Mouse (Mus musculus) midbrain, embryonic 13.5 days (tissue): ENCODE measurements around the gene Adamts5. TPM values are rescaled to one million over a fixed set of nuclear protein-coding genes. Genes with fewer than 3 reads are reported as not detected.
A peak's percentile ranks its signal among the peaks of the same experiment; 100 is the strongest.

Source experiments
- ATAC-seq: fragments of 200-750 bp; cut with Nextera tagmentation; 2 replicates; pipeline ENCODE4 v1.8.0; 2017; ENCODE audit warnings: mild to moderate bottlenecking, moderate TSS enrichment, moderate library complexity
- H3K27ac ChIP-seq: fragments of 300-500 bp; sonication (generic); 2 replicates; pipeline ENCODE4 v1.5.1; 2015; ENCODE audit warnings: inconsistent platforms, mild to moderate bottlenecking, moderate library complexity
- H3K27me3 ChIP-seq: fragments of 300-500 bp; sonication (generic); 2 replicates; pipeline ENCODE4 v1.6.1; 2015; ENCODE audit warnings: mild to moderate bottlenecking, inconsistent platforms
- H3K36me3 ChIP-seq: fragments of 300-500 bp; sonication (generic); 2 replicates; pipeline ENCODE4 v1.6.1; 2015; ENCODE audit warnings: mild to moderate bottlenecking, inconsistent platforms
- H3K4me1 ChIP-seq: fragments of 300-500 bp; sonication (generic); replicated peaks from 2 replicates; pipeline ENCODE4 v1.6.1; 2015; ENCODE audit warnings: inconsistent platforms
- H3K4me2 ChIP-seq: fragments of 300-500 bp; sonication (generic); replicated peaks from 2 replicates; pipeline ENCODE4 v1.6.1; 2015; ENCODE audit warnings: moderate library complexity, mild to moderate bottlenecking, inconsistent platforms
- H3K4me3 ChIP-seq: fragments of 300-500 bp; sonication (generic); replicated peaks from 2 replicates; pipeline ENCODE4 v1.5.1; 2015; ENCODE audit warnings: mild to moderate bottlenecking, inconsistent platforms
- H3K9ac ChIP-seq: fragments of 300-500 bp; sonication (generic); replicated peaks from 2 replicates; pipeline ENCODE4 v1.6.1; 2015; ENCODE audit warnings: mild to moderate bottlenecking, inconsistent platforms
- H3K9me3 ChIP-seq: fragments of 300-500 bp; sonication (generic); 2 replicates; pipeline ENCODE4 v1.6.1; 2016; ENCODE audit warnings: mild to moderate bottlenecking, inconsistent platforms
- WGBS: fragments of 180-500 bp; shearing (Covaris S2); methylation state at CpG from one replicate; pipeline ENCODE4 v1.1.7; 2015; 5-methylcytosine and 5-hydroxymethylcytosine counted together
- polyA plus RNA-seq: library from polyadenylated mRNA; unstranded; fragments of >200 nt; fragmentation: Nextera tagmentation; extraction: Ambion mirVana; gene quantifications from 2 replicates; pipeline ENCODE4 v1.2.1, GENCODE M21; 2015

The Adamts5 gene
- polyA plus RNA-seq, 1 experiment from 2014 or later: 1.1 TPM

- no peak overlapping the region for H3K4me3 ChIP-seq
- ATAC-seq: 0 out of 2 replicates have a peak, but pooled peaks have one; percentile 49
These were observed 11.8 kb downstream of the Adamts5 start for GRCm38 (mm10) chr16:85889778-85890177.

GRCm38 (mm10) chr16:85887289-85888051 lies 14.2 kb downstream of the Adamts5 start:
- no peak overlapping the region for H3K4me3 ChIP-seq
- no peaks in the 10 kb centered on the region for H3K9me3 ChIP-seq
- H3K4me2 ChIP-seq: no peak overlapping the region
- H3K9ac ChIP-seq: no peak overlapping the region
- ATAC-seq: peak; percentile 92
- WGBS: 58% methylated on average over 13 of the region's 13 CpGs
- H3K36me3 ChIP-seq: no peaks in the 10 kb centered on the region
- H3K27ac ChIP-seq: no peak overlapping the region
- peaks cover 2% of the 10 kb centered on the region; the same call in 1 of the 2 replicates for H3K4me1 ChIP-seq
- no peaks in the 10 kb centered on the region for H3K27me3 ChIP-seq

More at GRCm38 (mm10) chr16:85889778-85890177, 11.8 kb downstream of the Adamts5 start:
- Histone ChIP-seq H3K27ac (no peak overlapping the region), H3K36me3 (no peaks in the 10 kb centered on the region), H3K27me3 (no peaks in the 10 kb centered on the region), H3K9me3 (no peaks in the 10 kb centered on the region), H3K4me2 (no peak overlapping the region), H3K4me1 (peaks cover 2% of the 10 kb centered on the region; the same call in 1 of the 2 replicates), H3K9ac (no peak overlapping the region)
- WGBS: 69% methylated on average over 5 of the region's 5 CpGs

GRCm38 (mm10) chr16:85879075-85879474 lies 22.6 kb downstream of the Adamts5 start:
- no peak overlapping the region for H3K9ac ChIP-seq
- 87% methylated on average over 7 of the region's 7 CpGs for WGBS
- H3K27me3 ChIP-seq: no peaks in the 10 kb centered on the region
- H3K4me2 ChIP-seq: no peak overlapping the region
- H3K4me3 ChIP-seq: no peak overlapping the region
- H3K36me3 ChIP-seq: no peaks in the 10 kb centered on the region
- no peak overlapping the region for H3K27ac ChIP-seq
- H3K9me3 ChIP-seq: no peaks in the 10 kb centered on the region
- no peak for ATAC-seq
- H3K4me1 ChIP-seq: no peaks in the 10 kb centered on the region

GRCm38 (mm10) chr16:85874141-85874540 lies 27.5 kb downstream of the Adamts5 start:
- 87% methylated on average over 3 of the region's 3 CpGs for WGBS

GRCm38 (mm10) chr16:85871971-85872370 lies 29.7 kb downstream of the Adamts5 start:
- Histone ChIP-seq H3K27me3 (no peaks in the 10 kb centered on the region), H3K9ac (no peak overlapping the region), H3K4me2 (no peak overlapping the region), H3K36me3 (no peaks in the 10 kb centered on the region), H3K4me3 (no peak overlapping the region), H3K9me3 (no peaks in the 10 kb centered on the region), H3K27ac (no peak overlapping the region), H3K4me1 (no peaks in the 10 kb centered on the region)
- 81% methylated on average over 2 of the region's 2 CpGs for WGBS
- no peak for ATAC-seq

More at GRCm38 (mm10) chr16:85874141-85874540, 27.5 kb downstream of the Adamts5 start:
- ATAC-seq: no peak
- Histone ChIP-seq H3K9ac (no peak overlapping the region), H3K36me3 (no peaks in the 10 kb centered on the region), H3K4me3 (no peak overlapping the region), H3K27me3 (no peaks in the 10 kb centered on the region), H3K4me1 (no peaks in the 10 kb centered on the region), H3K9me3 (no peaks in the 10 kb centered on the region), H3K4me2 (no peak overlapping the region), H3K27ac (no peak overlapping the region)

- Histone ChIP-seq H3K4me2 (no peak overlapping the region), H3K4me3 (no peak overlapping the region), H3K27me3 (no peaks in the 10 kb centered on the region), H3K4me1 (no peaks in the 10 kb centered on the region), H3K9me3 (no peaks in the 10 kb centered on the region), H3K36me3 (no peaks in the 10 kb centered on the region), H3K27ac (no peak overlapping the region), H3K9ac (no peak overlapping the region)
- ATAC-seq: no peak
These were observed 30.4 kb downstream of the Adamts5 start for GRCm38 (mm10) chr16:85871248-85871647.

- ATAC-seq: no peak
- WGBS: 97% methylated on average over 4 of the region's 4 CpGs
- H3K4me3 ChIP-seq: no peak overlapping the region
- no peaks in the 10 kb centered on the region for H3K36me3 ChIP-seq
- no peak overlapping the region for H3K9ac ChIP-seq
- H3K4me2 ChIP-seq: no peak overlapping the region
- no peaks in the 10 kb centered on the region for H3K9me3 ChIP-seq
- H3K27me3 ChIP-seq: no peaks in the 10 kb centered on the region
- no peaks in the 10 kb centered on the region for H3K4me1 ChIP-seq
- no peak overlapping the region for H3K27ac ChIP-seq
These were observed 36.8 kb downstream of the Adamts5 start for GRCm38 (mm10) chr16:85864691-85865389.

- no peaks in the 10 kb centered on the region for H3K27me3 ChIP-seq
These were observed 47.1 kb downstream of the Adamts5 start for GRCm38 (mm10) chr16:85854505-85854904.

GRCm38 (mm10) chr16:85827066-85827465 lies 74.6 kb downstream of the Adamts5 start:
- no peak for ATAC-seq
- 75% methylated on average over 3 of the region's 3 CpGs for WGBS
- H3K9me3 ChIP-seq: no peaks in the 10 kb centered on the region
- H3K4me2 ChIP-seq: no peak overlapping the region
- H3K27me3 ChIP-seq: no peaks in the 10 kb centered on the region
- H3K36me3 ChIP-seq: no peaks in the 10 kb centered on the region
- no peak overlapping the region for H3K9ac ChIP-seq
- H3K27ac ChIP-seq: no peak overlapping the region
- no peak overlapping the region for H3K4me3 ChIP-seq
- no peaks in the 10 kb centered on the region for H3K4me1 ChIP-seq

More at GRCm38 (mm10) chr16:85854505-85854904, 47.1 kb downstream of the Adamts5 start:
- no peak overlapping the region for H3K27ac ChIP-seq
- H3K4me2 ChIP-seq: no peak overlapping the region
- no peak for ATAC-seq
- H3K4me1 ChIP-seq: no peaks in the 10 kb centered on the region
- H3K4me3 ChIP-seq: no peak overlapping the region
- 94% methylated on average over 5 of the region's 5 CpGs for WGBS
- no peaks in the 10 kb centered on the region for H3K36me3 ChIP-seq
- no peaks in the 10 kb centered on the region for H3K9me3 ChIP-seq
- no peak overlapping the region for H3K9ac ChIP-seq

GRCm38 (mm10) chr16:85822330-85822916 lies 79.2 kb downstream of the Adamts5 start:
- Histone ChIP-seq H3K27ac (no peak overlapping the region), H3K9ac (no peak overlapping the region), H3K9me3 (no peaks in the 10 kb centered on the region), H3K27me3 (no peaks in the 10 kb centered on the region), H3K4me3 (no peak overlapping the region), H3K4me1 (no peaks in the 10 kb centered on the region), H3K4me2 (no peak overlapping the region), H3K36me3 (no peaks in the 10 kb centered on the region)
- WGBS: 80% methylated on average over 5 of the region's 5 CpGs
- ATAC-seq: no peak

GRCm38 (mm10) chr16:85819808-85820458 lies 81.7 kb downstream of the Adamts5 start:
- Histone ChIP-seq H3K9me3 (no peaks in the 10 kb centered on the region), H3K4me3 (no peak overlapping the region), H3K4me2 (no peak overlapping the region), H3K4me1 (no peaks in the 10 kb centered on the region), H3K27me3 (no peaks in the 10 kb centered on the region), H3K9ac (no peak overlapping the region), H3K27ac (no peak overlapping the region), H3K36me3 (no peaks in the 10 kb centered on the region)
- ATAC-seq: peak; percentile 63; the same call in 1 of the 2 replicates
- WGBS: 67% methylated on average over 5 of the region's 5 CpGs

GRCm38 (mm10) chr16:85814116-85814515 lies 87.5 kb downstream of the Adamts5 start:
- 94% methylated on average over 2 of the region's 2 CpGs for WGBS
- Histone ChIP-seq H3K27me3 (no peaks in the 10 kb centered on the region), H3K9me3 (no peaks in the 10 kb centered on the region), H3K4me2 (no peak overlapping the region), H3K27ac (no peak overlapping the region), H3K4me1 (no peaks in the 10 kb centered on the region), H3K9ac (no peak overlapping the region), H3K4me3 (no peak overlapping the region), H3K36me3 (no peaks in the 10 kb centered on the region)
- no peak for ATAC-seq
